Mouse (Mus musculus): ENCODE results near the gene Ccdc122.

DNA sequence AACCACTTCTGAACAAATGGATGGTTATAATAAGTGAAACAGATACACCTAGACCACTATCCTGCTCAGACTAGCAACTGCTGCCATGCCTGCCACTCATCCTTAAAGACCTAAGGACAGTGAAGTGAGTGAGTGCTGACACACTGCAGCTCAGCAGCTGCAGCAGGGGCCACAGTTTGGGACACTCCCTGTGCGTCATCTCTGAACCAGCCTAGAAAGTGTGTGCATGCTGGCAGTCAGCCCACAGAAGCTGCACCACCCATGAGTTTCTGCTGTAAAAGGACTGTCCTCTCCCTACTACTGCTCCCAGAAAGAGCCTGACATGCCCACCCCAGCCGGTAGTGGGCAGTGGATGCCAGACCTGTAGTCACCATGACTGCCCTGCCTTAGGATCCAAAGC lies 63.7 kb downstream of the Ccdc122 start:
- TF ChIP-seq CTCF (IDR thresholded peaks at IDR 0.05; ENCODE audit: borderline replicate concordance, control insufficient read depth, extremely low read depth, insufficient read depth, low read length, poor library complexity) (no peak), POLR2A (IDR thresholded peaks at IDR 0.05; ENCODE audit: control insufficient read depth, extremely low read depth, insufficient read depth, low read length, poor library complexity) (no peak)

Data from thymus, adult 2 months (tissue).